Mouse (Mus musculus) frontal cortex, adult 2 months (tissue): ENCODE data around the gene Ostm1. TPM values are rescaled to one million over a fixed set of nuclear protein-coding genes. Genes with fewer than 3 reads are reported as not detected.

Experiments
- DNase-seq, 2 experiments: peaks; one replicate each; pipeline ENCODE4 v3.0.0; 2022; ENCODE audit warnings: low spot score in 1 of 2; ENCODE audit errors: extremely low spot score in 1 of 2
- polyA plus RNA-seq: library from polyadenylated mRNA; depleted of rRNA; stranded (reverse); fragments of >200 nt; gene quantifications from 2 replicates; pipeline ENCODE4 v1.2.3, GENCODE M21; 2012

The Ostm1 gene
- polyA plus RNA-seq, 1 experiment = 45.7 TPM

GRCm38 (mm10) chr10:42678331-42678730, 94.7 kb downstream of the Ostm1 start:
- no peak for DNase-seq

GRCm38 (mm10) chr10:42678755-42679364, 95.2 kb downstream of the Ostm1 start:
- peak; percentile 76 to 94 for DNase-seq

- no peak for DNase-seq
Measured at GRCm38 (mm10) chr10:42679586-42679985, 96.0 kb downstream of the Ostm1 start.

GRCm38 (mm10) chr10:42680582-42681001, 97.0 kb downstream of the Ostm1 start:
- no peak for DNase-seq

- DNase-seq = no peak
Measured at GRCm38 (mm10) chr10:42682421-42682820, 98.8 kb downstream of the Ostm1 start.

GRCm38 (mm10) chr10:42687873-42688272, 104.3 kb downstream of the Ostm1 start:
- no peak for DNase-seq

GRCm38 (mm10) chr10:42689694-42690093, 106.1 kb downstream of the Ostm1 start:
- DNase-seq = no peak

GRCm38 (mm10) chr10:42690233-42691028, 106.8 kb downstream of the Ostm1 start:
- no peak for DNase-seq

GRCm38 (mm10) chr10:42691051-42691450, 107.4 kb downstream of the Ostm1 start:
- no peak for DNase-seq

- DNase-seq = no peak
Measured at GRCm38 (mm10) chr10:42692095-42692494, 108.5 kb downstream of the Ostm1 start.

GRCm38 (mm10) chr10:42692794-42693193, 109.2 kb downstream of the Ostm1 start:
- DNase-seq = no peak

- no peak for DNase-seq
Measured at GRCm38 (mm10) chr10:42693482-42693881, 109.9 kb downstream of the Ostm1 start.

- DNase-seq = no peak
Measured at GRCm38 (mm10) chr10:42696361-42696760, 112.7 kb downstream of the Ostm1 start.

GRCm38 (mm10) chr10:42697007-42697406, 113.4 kb downstream of the Ostm1 start:
- peak; percentile 57 to 90 for DNase-seq

GRCm38 (mm10) chr10:42698375-42698774, 114.8 kb downstream of the Ostm1 start:
- no peak for DNase-seq

- DNase-seq = no peak
Measured at GRCm38 (mm10) chr10:42698994-42699393, 115.4 kb downstream of the Ostm1 start.

GRCm38 (mm10) chr10:42702111-42702510, 118.5 kb downstream of the Ostm1 start:
- DNase-seq = no peak

GRCm38 (mm10) chr10:42714676-42715075, 131.1 kb downstream of the Ostm1 start:
- no peak for DNase-seq

GRCm38 (mm10) chr10:42715366-42716035, 131.9 kb downstream of the Ostm1 start:
- no peak for DNase-seq

- DNase-seq = no peak
Measured at GRCm38 (mm10) chr10:42722116-42722515, 138.5 kb downstream of the Ostm1 start.
